Mouse (Mus musculus): ENCODE data around the gene Sae1. TPM values are rescaled to one million over a fixed set of nuclear protein-coding genes. Genes with fewer than 3 reads are reported as not detected.

Gene Sae1
- polyA plus RNA-seq, 1 experiment from 2014 or later: 253 TPM

DNA sequence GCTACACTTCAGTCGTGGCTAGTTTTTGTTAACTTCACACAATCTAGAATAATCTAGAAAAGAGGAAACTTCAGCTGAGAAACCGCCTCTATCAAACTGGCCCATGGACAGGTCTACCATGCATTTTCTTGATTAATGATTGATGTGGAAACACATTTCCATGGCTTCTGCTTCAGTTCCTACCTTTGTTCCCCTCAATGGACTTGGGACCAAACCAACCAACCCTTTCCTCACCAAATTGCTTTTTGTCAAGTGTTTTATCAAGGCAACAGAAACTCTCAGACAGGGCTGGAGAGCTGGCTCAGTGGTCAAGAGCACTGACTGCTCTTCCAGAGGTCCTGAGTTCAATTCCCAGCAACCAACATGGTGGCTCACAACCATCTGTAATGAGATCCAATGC lies 17.0 kb downstream of the Sae1 start:
- 94% methylated on average over 2 of the region's 2 CpGs for WGBS
- ATAC-seq (no peak), DNase-seq (ENCODE audit: low spot score) (no peak)
- Histone ChIP-seq H3K27me3 (replicated peaks; ENCODE audit: control insufficient read depth, insufficient read depth, low read length) (no peaks in the 10 kb centered on the region), H3K36me3 (ENCODE audit: control insufficient read depth, insufficient read depth, low read length) (peaks cover 70% of the 10 kb centered on the region), H3K9ac (ENCODE audit: low read length) (no peak overlapping the region), H3K4me2 (ENCODE audit: low read length) (no peak overlapping the region), H3K4me1 (ENCODE audit: control insufficient read depth, insufficient read depth, low read length) (no peaks in the 10 kb centered on the region), H3K9me3 (replicated peaks; ENCODE audit: control insufficient read depth, low read length) (no peaks in the 10 kb centered on the region), H3K4me3 (ENCODE audit: low read depth, low read length) (no peak overlapping the region), H3K27ac (ENCODE audit: low read depth, low read length) (no peak overlapping the region)

GRCm38 (mm10) chr7:16368835-16369234 lies 18.8 kb downstream of the Sae1 start:
- Histone ChIP-seq H3K9ac (ENCODE audit: low read length) (no peak overlapping the region), H3K27me3 (replicated peaks; ENCODE audit: control insufficient read depth, insufficient read depth, low read length) (no peaks in the 10 kb centered on the region), H3K36me3 (ENCODE audit: control insufficient read depth, insufficient read depth, low read length) (peaks cover 75% of the 10 kb centered on the region), H3K4me2 (ENCODE audit: low read length) (no peak overlapping the region), H3K27ac (ENCODE audit: low read depth, low read length) (no peak overlapping the region), H3K4me1 (ENCODE audit: control insufficient read depth, insufficient read depth, low read length) (peaks cover 8% of the 10 kb centered on the region; the same call in 1 of the 2 replicates), H3K4me3 (ENCODE audit: low read depth, low read length) (no peak overlapping the region), H3K9me3 (replicated peaks; ENCODE audit: control insufficient read depth, low read length) (no peaks in the 10 kb centered on the region)
- no peak for DNase-seq (ENCODE audit: low spot score)
- 92% methylated on average over 2 of the region's 2 CpGs for WGBS
- no peak for ATAC-seq

DNA sequence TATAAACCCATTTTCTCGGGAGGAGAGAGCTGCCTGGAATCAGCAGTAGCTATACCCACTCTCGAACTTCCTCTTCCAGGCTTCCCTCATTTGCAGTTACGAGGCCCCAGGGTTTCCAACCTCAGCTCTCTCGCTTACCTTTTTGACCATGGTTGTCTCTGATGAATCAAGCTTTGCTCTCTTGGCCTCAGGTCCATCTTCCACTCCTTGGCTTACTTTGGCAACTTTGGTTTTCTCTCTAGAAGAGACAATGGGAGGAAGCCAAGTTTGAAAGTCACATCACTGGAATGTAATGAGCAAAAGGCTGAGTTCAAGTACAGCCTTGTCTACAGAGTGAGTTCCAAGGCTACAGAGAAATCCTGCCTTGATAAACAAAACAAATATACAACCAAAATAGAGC lies 20.9 kb downstream of the Sae1 start:
- WGBS: 71% methylated on average over 4 of the region's 4 CpGs
- no peak for ATAC-seq
- Histone ChIP-seq H3K4me3 (ENCODE audit: low read depth, low read length) (no peak overlapping the region), H3K4me1 (ENCODE audit: control insufficient read depth, insufficient read depth, low read length) (peaks cover 8% of the 10 kb centered on the region; the same call in 1 of the 2 replicates), H3K27me3 (replicated peaks; ENCODE audit: control insufficient read depth, insufficient read depth, low read length) (no peaks in the 10 kb centered on the region), H3K4me2 (ENCODE audit: low read length) (no peak overlapping the region), H3K27ac (ENCODE audit: low read depth, low read length) (0 out of 2 replicates have a peak overlapping the region, but pooled peaks have one; percentile 40), H3K9me3 (replicated peaks; ENCODE audit: control insufficient read depth, low read length) (no peaks in the 10 kb centered on the region), H3K36me3 (ENCODE audit: control insufficient read depth, insufficient read depth, low read length) (peaks cover 79% of the 10 kb centered on the region), H3K9ac (ENCODE audit: low read length) (no peak overlapping the region)
- no peak for DNase-seq (ENCODE audit: low spot score)

GRCm38 (mm10) chr7:16366133-16366646 lies 21.4 kb downstream of the Sae1 start:
- no peaks in the 10 kb centered on the region for H3K27me3 ChIP-seq (replicated peaks; ENCODE audit: control insufficient read depth, insufficient read depth, low read length)
- no peak for DNase-seq (ENCODE audit: low spot score)
- peaks cover 83% of the 10 kb centered on the region for H3K36me3 ChIP-seq (ENCODE audit: control insufficient read depth, insufficient read depth, low read length)
- WGBS: 60% methylated on average over 10 of the region's 10 CpGs
- no peak overlapping the region for H3K9ac ChIP-seq (ENCODE audit: low read length)
- no peaks in the 10 kb centered on the region for H3K9me3 ChIP-seq (replicated peaks; ENCODE audit: control insufficient read depth, low read length)
- no peak overlapping the region for H3K4me3 ChIP-seq (ENCODE audit: low read depth, low read length)
- H3K27ac ChIP-seq (ENCODE audit: low read depth, low read length): 0 out of 2 replicates have a peak overlapping the region, but pooled peaks have one; percentile 40
- ATAC-seq: no peak
- peaks cover 8% of the 10 kb centered on the region; the same call in 1 of the 2 replicates for H3K4me1 ChIP-seq (ENCODE audit: control insufficient read depth, insufficient read depth, low read length)
- no peak overlapping the region for H3K4me2 ChIP-seq (ENCODE audit: low read length)

- H3K9ac ChIP-seq (ENCODE audit: low read length): no peak overlapping the region
- peaks cover 8% of the 10 kb centered on the region; the same call in 1 of the 2 replicates for H3K4me1 ChIP-seq (ENCODE audit: control insufficient read depth, insufficient read depth, low read length)
- ATAC-seq (peak; percentile 72), DNase-seq (ENCODE audit: low spot score) (peak; percentile 70)
- no peak overlapping the region for H3K4me2 ChIP-seq (ENCODE audit: low read length)
- H3K27ac ChIP-seq (ENCODE audit: low read depth, low read length): peak overlapping the region; percentile 61
- no peaks in the 10 kb centered on the region for H3K9me3 ChIP-seq (replicated peaks; ENCODE audit: control insufficient read depth, low read length)
- H3K4me3 ChIP-seq (ENCODE audit: low read depth, low read length): no peak overlapping the region
- H3K27me3 ChIP-seq (replicated peaks; ENCODE audit: control insufficient read depth, insufficient read depth, low read length): no peaks in the 10 kb centered on the region
- peaks cover 77% of the 10 kb centered on the region for H3K36me3 ChIP-seq (ENCODE audit: control insufficient read depth, insufficient read depth, low read length)
- 9% methylated on average over 4 of the region's 4 CpGs for WGBS
Observed at GRCm38 (mm10) chr7:16364901-16365500, 22.6 kb downstream of the Sae1 start.

DNA sequence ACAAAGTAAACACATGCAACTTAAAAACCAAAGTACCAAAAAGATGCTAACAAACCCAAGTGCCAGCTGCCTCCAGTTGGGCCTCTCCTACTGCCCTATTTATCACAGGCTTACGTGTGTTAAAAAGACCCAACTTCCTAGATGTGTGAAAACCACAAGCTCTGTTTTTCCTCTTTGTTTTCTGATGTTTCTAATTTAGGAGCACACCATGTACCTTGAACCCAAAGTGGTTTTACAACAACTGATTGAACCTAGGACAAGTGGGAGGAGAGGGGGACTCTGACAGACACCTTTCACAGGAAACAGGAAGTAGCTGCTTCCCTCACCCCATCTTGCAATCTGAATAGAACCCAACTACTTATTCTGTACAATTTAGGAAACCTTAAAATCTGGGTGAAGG lies 23.3 kb downstream of the Sae1 start:
- Histone ChIP-seq H3K4me1 (ENCODE audit: control insufficient read depth, insufficient read depth, low read length) (peaks cover 8% of the 10 kb centered on the region; the same call in 1 of the 2 replicates), H3K9ac (ENCODE audit: low read length) (no peak overlapping the region), H3K27me3 (replicated peaks; ENCODE audit: control insufficient read depth, insufficient read depth, low read length) (no peaks in the 10 kb centered on the region), H3K9me3 (replicated peaks; ENCODE audit: control insufficient read depth, low read length) (no peaks in the 10 kb centered on the region), H3K4me2 (ENCODE audit: low read length) (no peak overlapping the region), H3K36me3 (ENCODE audit: control insufficient read depth, insufficient read depth, low read length) (peaks cover 71% of the 10 kb centered on the region), H3K27ac (ENCODE audit: low read depth, low read length) (0 out of 2 replicates have a peak overlapping the region, but pooled peaks have one; percentile 61), H3K4me3 (ENCODE audit: low read depth, low read length) (no peak overlapping the region)
- WGBS: 83% methylated on average over 1 of the region's 1 CpGs
- ATAC-seq: no peak
- no peak for DNase-seq (ENCODE audit: low spot score)

GRCm38 (mm10) chr7:16357602-16358001 lies 30.0 kb downstream of the Sae1 start:
- H3K36me3 ChIP-seq (ENCODE audit: control insufficient read depth, insufficient read depth, low read length): peaks cover 60% of the 10 kb centered on the region
- H3K9me3 ChIP-seq (replicated peaks; ENCODE audit: control insufficient read depth, low read length): no peaks in the 10 kb centered on the region
- 91% methylated on average over 3 of the region's 3 CpGs for WGBS
- ATAC-seq: no peak
- H3K27me3 ChIP-seq (replicated peaks; ENCODE audit: control insufficient read depth, insufficient read depth, low read length): no peaks in the 10 kb centered on the region
- no peak overlapping the region for H3K4me3 ChIP-seq (ENCODE audit: low read depth, low read length)
- no peak overlapping the region for H3K9ac ChIP-seq (ENCODE audit: low read length)
- H3K4me1 ChIP-seq (ENCODE audit: control insufficient read depth, insufficient read depth, low read length): no peaks in the 10 kb centered on the region
- no peak for DNase-seq (ENCODE audit: low spot score)
- H3K27ac ChIP-seq (ENCODE audit: low read depth, low read length): no peak overlapping the region
- H3K4me2 ChIP-seq (ENCODE audit: low read length): no peak overlapping the region

- no peak overlapping the region for H3K4me2 ChIP-seq (ENCODE audit: low read length)
- no peaks in the 10 kb centered on the region for H3K27me3 ChIP-seq (replicated peaks; ENCODE audit: control insufficient read depth, insufficient read depth, low read length)
- 92% methylated on average over 3 of the region's 3 CpGs for WGBS
- peaks cover 64% of the 10 kb centered on the region for H3K36me3 ChIP-seq (ENCODE audit: control insufficient read depth, insufficient read depth, low read length)
- H3K4me1 ChIP-seq (ENCODE audit: control insufficient read depth, insufficient read depth, low read length): no peaks in the 10 kb centered on the region
- no peak for ATAC-seq
- H3K9me3 ChIP-seq (replicated peaks; ENCODE audit: control insufficient read depth, low read length): no peaks in the 10 kb centered on the region
- no peak overlapping the region for H3K9ac ChIP-seq (ENCODE audit: low read length)
- no peak for DNase-seq (ENCODE audit: low spot score)
- H3K27ac ChIP-seq (ENCODE audit: low read depth, low read length): no peak overlapping the region
- H3K4me3 ChIP-seq (ENCODE audit: low read depth, low read length): no peak overlapping the region
Observed at GRCm38 (mm10) chr7:16355854-16356594, 31.6 kb downstream of the Sae1 start.

DNA sequence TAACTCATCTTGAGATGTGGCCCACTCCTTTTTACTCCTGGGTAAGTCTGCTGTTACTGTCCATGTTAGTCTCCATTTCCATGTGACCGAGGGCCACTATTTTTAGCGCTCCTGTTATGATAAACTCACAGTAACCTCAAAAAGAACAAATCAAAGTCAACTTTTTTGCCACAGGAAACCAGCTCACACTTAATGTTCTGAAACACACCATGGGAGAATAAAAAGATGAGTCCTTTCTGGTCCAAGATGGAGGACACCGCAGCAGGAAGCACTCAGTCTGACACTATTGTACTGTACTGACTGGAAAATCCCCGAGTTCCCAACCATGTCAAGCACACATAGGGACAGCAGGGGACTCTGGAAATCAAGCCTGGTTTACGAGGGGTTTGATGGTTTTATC lies 37.6 kb downstream of the Sae1 start:
- H3K4me1 ChIP-seq (ENCODE audit: control insufficient read depth, insufficient read depth, low read length): no peaks in the 10 kb centered on the region
- ATAC-seq: no peak
- peaks cover 65% of the 10 kb centered on the region for H3K36me3 ChIP-seq (ENCODE audit: control insufficient read depth, insufficient read depth, low read length)
- no peak overlapping the region for H3K27ac ChIP-seq (ENCODE audit: low read depth, low read length)
- H3K9ac ChIP-seq (ENCODE audit: low read length): no peak overlapping the region
- 87% methylated on average over 5 of the region's 5 CpGs for WGBS
- DNase-seq (ENCODE audit: low spot score): no peak
- H3K4me2 ChIP-seq (ENCODE audit: low read length): no peak overlapping the region
- no peaks in the 10 kb centered on the region for H3K9me3 ChIP-seq (replicated peaks; ENCODE audit: control insufficient read depth, low read length)
- H3K27me3 ChIP-seq (replicated peaks; ENCODE audit: control insufficient read depth, insufficient read depth, low read length): no peaks in the 10 kb centered on the region
- H3K4me3 ChIP-seq (ENCODE audit: low read depth, low read length): no peak overlapping the region
